Mouse (Mus musculus) urinary bladder, postnatal 4 days (tissue): Measurements from ENCODE around the gene A030014E15Rik.
"Not testable (repeated sequence)": the region's sequence is repeated elsewhere in the genome, so short reads cannot be mapped to it uniquely, and the experiment has no call there.

Experiments used
- DNase-seq, 2 experiments: peaks; one replicate each; pipeline ENCODE4 v3.0.0; 2021 to 2022; ENCODE audit warnings: low spot score in 2 of 2

The A030014E15Rik gene

DNA sequence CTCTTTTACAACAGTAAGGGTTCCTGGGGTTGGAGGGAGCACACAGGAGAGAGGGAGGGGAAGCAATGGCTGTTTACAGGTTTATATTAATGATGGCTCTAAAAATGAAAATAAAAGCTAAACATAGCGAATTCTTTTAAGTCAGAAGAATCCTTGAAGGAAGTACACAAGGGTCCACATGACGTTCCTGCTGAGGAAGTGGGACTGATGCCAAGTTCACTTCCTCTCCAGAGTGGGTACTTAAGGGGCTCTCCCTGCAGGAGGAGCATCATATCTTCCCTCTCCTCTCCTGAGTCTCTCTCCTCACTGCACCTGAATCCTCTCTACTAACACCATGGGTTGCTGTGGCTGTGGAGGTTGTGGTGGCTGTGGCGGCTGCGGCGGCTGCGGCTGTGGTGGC lies at the start of gene A030014E15Rik:
A030014E15Rik (plus strand) TSS at position 268 of the 400 bp plus-strand sequence.
- DNase-seq: no peak

DNA sequence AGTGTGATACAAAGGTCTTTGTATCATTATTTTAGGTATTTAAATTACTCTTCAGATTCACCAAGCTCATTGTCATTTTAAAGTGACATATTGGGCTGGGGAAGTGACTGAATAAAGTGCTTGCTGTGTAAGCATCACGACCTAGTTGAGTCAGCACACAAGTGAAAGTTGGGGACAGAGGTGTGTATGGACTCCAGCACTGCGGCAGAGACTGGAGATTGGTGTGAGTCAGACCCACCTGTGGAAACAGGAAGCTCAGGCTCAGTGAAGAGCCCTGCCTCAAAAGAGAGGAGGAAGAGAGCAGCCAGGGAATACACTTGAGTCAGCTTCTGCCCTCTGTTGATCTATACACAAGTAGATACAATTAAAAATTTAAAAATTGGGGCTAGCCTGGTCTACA lies 45.5 kb upstream of the A030014E15Rik start:
- DNase-seq: no peak

DNA sequence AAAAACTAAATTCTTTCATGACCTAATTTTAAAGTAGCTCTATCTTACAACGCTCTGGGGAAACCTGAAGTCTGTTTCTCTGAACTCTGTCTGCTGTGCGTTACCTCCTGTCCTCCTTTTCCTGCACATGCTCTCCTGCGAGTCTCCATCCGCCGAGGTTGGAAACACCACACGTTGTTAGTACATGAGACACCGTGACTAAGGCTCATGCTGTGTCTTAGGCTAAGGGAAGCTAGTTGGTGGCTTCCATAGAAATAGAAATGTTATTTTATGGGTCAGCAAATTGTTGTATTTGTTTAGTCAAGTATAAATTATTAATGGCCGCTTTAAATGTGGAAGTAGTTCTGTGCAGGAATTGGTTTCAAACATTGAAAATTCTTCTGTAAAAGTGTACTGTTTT lies 44.5 kb upstream of the A030014E15Rik start:
- DNase-seq: no peak

DNA sequence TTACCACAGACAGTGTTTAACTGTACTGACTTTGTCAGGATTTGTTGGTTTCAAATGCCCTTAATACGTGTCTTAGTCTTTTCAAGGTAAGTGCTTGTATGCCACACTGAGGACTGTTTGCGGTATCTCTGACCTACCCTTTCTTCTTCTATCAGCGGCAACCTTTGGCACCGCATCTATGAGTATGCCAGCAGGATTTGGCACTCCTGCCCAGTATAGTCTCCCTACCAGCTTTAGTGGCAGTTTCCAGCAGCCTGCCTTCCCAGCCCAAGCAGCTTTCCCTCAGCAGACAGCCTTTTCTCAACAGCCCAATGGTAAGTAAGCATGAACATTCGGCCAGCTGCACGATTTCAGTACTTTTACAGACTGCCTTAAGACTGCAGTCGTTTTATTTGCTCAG lies 31.4 kb upstream of the A030014E15Rik start:
- no peak for DNase-seq

DNA sequence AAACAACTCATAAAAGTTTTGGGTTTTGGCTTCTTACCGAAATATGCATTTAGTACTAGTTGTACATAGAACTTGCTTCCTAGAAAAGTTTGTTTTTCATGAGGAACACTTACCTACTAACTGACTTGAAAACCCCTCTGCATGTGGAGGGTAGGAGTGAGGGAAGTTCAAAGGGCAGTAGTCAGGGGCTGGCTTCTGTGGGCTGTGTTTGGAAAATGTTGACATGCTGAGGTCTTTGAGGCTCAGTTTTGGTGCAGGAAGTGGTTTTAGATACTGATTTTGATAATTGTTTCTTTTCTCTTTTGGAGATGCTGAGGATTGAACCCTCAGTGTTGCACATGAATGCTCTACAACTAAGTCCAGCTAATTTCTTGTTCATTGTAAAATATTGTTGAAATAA lies 24.1 kb upstream of the A030014E15Rik start:
- no peak for DNase-seq

DNA sequence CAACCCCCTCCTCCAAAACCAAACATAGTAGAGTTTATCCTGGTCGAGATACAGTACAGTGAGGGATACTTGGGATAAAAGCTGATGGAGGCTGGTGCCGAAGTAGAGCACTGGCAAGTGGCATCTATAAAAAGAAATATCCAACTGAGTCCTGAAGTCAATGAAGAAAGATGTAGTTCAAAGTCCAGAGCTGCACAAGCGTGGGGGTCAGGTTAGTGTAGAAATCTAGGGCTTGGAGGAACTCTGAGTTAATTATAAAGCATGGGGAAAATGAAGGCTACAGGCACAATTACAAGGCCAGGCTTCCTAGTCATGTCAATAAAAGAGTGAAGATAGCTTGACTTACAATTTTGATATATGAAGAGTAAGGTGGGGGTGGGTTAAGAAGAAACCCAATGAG lies 23.5 kb upstream of the A030014E15Rik start:
- DNase-seq: no peak

DNA sequence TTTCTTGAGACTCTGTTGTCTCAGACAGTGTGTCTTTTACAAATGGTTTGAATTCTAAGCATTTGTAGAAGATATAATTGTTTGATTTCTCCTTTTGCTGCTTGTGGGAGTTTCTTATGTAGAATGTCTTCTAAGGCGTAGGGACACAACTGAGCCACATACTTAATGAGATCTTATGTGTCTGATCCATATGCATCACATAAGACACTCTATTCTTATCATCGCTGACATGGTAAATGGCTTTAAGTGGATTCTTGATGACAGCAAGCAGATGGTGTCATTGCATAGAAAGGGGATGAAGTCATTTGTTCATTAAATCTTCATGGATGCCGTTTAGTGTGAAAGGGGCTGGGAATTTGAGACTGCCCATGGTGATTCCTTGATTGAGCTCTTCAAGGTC lies 18.8 kb upstream of the A030014E15Rik start:
- no peak for DNase-seq

DNA sequence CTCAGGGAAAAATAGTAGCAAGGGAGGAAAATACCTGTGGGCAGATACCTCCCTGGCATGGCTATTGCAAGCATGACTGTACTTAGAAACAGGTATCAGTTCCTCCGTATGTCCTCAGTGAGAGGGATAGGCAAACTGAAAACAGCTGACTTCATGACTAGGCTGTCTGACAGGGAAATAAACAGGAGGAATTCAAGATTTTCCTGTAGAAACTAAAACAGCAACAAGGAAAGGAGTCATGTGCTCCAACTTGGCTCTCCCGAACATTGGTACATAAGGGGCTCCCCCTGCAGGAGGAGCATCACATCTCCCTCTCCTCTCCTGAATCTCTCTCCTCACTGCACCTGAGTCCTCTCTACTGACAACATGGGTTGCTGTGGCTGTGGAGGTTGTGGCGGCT lies 11.7 kb upstream of the A030014E15Rik start, which contains the start of gene A030005L19Rik:
A030005L19Rik (plus strand) TSS at position 301 of the 400 bp plus-strand sequence.
- no peak for DNase-seq

DNA sequence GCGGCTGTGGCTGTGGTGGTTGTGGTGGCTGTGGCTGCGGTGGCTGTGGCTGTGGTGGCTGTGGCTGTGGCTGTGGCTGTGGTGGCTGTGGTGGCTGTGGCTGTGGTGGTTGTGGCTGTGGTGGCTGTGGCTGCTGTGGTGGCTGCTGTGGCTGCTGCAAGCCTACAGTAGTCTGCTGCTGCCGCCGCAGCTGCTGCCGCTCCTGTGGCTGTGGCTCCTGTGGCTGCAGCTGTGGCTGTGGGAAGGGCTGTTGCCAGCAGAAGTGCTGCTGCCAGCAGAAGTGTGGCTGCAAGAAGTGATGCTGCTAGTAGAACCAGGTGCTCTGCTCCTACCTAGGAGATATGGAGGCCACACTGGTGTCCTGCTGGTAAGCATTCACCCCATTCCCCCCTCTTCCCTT lies 11.3 kb upstream of the A030014E15Rik start:
- DNase-seq: not testable (repeated sequence)

DNA sequence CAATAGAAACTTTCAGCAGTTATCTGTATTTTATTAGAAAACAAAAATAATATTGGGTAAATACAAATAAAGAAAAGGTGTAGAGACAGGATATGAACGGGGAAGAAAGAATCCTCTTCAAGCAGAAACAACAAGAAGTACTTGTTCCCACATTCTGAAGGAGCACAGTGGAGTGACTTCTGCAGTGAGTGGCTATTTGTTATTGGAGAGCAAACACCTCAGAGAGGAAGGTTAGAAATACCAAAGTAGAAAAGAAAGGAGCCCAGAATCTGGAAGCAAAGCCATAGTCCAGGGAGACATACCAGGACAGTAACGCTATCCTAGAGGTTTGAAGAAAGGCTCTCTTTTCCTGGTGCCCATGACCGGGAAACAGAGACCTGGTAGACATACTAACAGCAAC lies 5.8 kb downstream of the A030014E15Rik start:
- DNase-seq: not testable (repeated sequence)

DNA sequence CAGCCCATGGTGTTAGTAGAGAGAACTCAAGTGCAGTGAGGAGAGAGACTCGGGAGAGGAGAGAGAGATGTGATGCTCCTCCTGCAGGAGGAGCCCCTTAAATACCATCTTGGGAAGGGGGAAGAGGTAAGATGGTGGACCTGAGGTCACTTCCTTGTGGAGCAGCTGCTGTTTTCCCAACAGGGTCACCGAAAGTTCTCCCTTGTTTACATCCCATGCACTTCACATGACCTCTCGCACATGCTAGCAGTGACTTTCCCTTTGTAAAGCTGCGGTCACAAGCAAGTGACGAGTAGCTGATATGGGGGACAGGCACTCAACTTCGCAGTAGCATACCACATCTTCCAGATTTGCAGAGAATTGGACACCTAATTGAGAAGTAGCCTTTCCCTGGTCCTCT lies 6.6 kb downstream of the A030014E15Rik start, which contains the start of gene Gm6217:
Gm6217 (minus strand) TSS at position 74 of the 400 bp plus-strand sequence.
- DNase-seq: not testable (repeated sequence)

DNA sequence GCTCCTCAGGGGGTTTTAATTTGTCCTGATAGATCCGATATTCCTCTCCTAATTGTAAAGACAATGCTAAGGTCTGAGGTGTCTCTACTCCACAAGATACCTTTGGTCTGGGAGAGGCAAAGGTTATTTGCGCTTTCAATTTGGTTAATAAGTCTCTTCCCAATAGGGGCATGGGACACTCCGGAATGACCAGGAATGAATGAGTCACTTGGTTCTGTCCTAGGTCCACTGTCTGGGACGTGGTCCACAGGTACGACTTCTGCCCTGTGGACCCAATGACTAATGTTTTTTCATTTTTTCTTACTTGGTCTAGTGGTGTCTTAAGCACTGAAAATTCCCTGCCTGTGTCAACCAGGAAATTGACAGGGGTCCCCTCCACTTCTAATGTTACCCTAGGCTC lies 13.9 kb downstream of the A030014E15Rik start:
- DNase-seq: no peak

DNA sequence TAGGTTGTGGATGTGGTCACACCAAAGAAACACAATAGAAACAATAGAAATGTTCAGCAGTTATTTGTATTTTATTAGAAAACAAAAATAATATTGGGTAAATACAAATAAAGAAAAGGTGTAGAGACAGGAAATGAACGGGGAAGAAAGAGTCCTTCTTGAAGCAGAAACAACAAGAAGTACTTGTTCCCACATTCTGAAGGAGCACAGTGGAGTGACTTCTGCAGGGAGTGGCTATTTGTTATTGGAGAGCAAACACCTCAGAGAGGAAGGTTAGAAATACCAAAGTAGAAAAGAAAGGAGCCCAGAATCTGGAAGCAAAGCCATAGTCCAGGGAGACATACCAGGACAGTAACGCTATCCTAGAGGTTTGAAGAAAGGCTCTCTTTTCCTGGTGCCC lies 17.8 kb downstream of the A030014E15Rik start:
- DNase-seq: not testable (repeated sequence)

DNA sequence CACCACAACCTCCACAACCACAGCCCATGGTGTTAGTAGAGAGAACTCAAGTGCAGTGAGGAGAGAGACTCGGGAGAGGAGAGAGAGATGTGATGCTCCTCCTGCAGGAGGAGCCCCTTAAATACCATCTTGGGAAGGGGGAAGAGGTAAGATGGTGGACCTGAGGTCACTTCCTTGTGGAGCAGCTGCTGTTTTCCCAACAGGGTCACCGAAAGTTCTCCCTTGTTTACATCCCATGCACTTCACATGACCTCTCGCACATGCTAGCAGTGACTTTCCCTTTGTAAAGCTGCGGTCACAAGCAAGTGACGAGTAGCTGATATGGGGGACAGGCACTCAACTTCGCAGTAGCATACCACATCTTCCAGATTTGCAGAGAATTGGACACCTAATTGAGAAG lies 18.6 kb downstream of the A030014E15Rik start, which contains the start of gene A030003K21Rik:
A030003K21Rik (minus strand) TSS at position 94 of the 400 bp plus-strand sequence.
- not testable (repeated sequence) for DNase-seq

DNA sequence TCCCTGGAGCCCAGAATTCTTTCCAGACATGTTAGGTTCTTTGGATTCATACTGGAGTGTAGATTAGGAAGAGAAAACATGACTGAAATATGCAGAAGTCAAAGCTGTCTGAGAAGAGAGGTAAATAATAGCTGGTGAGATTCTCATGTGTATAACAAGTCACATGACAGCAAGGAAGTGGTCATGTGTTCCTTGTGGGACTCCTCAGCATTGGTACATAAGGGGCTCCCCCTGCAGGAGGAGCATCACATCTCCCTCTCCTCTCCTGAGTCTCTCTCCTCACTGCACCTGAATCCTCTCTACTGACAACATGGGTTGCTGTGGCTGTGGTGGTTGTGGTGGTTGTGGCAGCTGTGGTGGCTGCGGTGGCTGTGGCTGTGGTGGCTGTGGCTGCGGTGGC lies 21.3 kb downstream of the A030014E15Rik start:
- DNase-seq: not testable (repeated sequence)

DNA sequence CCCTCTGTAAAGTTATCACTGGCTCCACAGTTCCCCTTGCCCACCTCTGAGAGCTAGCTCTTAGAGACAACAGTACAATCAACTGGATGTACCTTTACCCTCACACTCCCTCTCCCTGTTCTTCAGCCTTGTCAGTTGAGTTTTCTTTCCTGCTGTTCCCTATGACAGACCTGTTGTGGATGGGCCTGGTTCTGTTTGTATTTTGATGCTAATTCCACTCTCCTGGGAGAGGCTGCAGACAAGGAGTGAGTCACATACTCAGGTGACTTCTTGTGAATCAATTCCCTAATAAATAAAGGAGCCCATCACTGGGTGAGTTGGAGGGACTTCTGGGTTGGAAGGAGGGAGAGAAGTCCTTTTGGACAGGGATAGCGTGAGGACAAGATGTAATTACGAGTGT lies 23.9 kb downstream of the A030014E15Rik start:
- no peak for DNase-seq

DNA sequence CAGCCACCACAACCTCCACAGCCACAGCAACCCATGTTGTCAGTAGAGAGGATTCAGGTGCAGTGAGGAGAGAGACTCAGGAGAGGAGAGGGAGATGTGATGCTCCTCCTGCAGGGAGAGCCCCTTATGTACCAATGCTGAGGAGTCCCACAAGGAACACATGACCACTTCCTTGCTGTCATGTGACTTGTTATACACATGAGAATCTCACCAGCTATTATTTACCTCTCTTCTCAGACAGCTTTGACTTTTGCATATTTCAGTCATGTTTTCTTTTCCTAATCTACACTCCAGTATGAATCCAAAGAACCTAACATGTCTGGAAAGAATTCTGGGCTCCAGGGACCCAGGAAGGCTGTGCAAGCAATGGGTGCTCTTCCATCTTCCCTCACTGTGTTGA lies 31.2 kb downstream of the A030014E15Rik start, which contains the start of gene Gm7544:
Gm7544 (minus strand) TSS at position 101 of the 400 bp plus-strand sequence.
- DNase-seq: not testable (repeated sequence)

DNA sequence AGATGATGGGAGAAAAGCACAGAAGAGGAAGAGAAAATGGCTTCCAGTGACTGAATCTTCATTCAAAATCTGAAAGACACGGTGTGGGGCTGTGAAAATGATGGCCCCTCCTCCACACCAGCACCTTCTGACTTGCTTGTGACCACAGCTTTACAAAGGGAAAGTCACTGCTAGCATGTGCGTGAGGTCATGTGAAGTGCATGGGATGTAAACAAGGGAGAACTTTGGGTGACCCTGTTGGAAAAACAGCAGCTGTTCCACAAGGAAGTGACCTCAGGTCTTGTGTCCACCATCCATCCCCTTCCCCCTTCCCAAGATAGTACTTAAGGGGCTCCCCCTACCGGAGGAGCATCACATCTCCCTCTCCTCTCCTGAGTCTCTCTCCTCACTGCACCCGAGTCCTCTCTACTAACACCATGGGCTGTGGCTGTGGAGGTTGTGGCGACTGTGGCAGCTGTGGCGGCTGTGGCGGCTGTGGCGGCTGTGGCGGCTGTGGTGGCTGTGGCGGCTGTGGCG lies 35.2 kb downstream of the A030014E15Rik start, which contains the start of gene Gm47955:
Gm47955 (plus strand) TSS at position 417 of the 516 bp plus-strand sequence.
- no peak for DNase-seq

DNA sequence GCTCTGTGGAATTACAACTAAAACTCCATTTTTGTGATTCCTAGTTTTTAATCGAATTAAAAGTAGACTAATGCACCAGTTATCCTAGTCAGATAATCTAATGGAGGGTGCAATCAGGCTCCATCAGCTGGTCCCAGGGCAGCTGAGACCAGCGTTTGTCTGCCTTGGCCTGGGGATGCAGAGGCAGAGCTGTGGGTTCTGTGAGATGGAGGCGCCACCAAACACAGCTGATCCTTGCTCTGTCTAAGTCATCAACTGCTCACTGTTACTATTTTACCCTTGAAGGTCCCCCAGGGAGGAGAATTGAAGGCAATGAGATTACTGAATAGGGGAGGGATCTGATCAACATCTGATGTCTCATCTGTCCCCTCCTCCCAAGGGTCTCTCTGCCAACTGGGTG lies 41.7 kb downstream of the A030014E15Rik start:
- DNase-seq: no peak

DNA sequence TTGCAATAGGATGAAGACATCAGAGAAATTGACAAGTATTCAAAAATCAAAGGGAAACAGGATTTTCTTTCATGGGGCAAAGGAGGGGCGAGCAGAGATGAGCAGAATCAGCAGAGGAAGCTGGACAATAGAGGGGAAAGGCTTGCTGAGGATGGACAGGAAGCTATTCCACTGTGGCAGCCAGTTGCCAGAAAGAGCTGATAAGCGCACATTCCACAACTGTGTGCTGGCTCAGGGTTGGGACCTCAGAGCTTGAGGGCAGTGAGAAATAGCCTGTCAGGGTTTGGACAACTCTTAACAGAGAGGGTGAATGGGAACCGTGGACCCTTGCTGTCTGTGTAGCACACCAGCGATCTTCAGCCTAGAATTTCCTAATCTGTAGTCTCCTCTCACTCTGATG lies 47.3 kb downstream of the A030014E15Rik start:
- DNase-seq: no peak

DNA sequence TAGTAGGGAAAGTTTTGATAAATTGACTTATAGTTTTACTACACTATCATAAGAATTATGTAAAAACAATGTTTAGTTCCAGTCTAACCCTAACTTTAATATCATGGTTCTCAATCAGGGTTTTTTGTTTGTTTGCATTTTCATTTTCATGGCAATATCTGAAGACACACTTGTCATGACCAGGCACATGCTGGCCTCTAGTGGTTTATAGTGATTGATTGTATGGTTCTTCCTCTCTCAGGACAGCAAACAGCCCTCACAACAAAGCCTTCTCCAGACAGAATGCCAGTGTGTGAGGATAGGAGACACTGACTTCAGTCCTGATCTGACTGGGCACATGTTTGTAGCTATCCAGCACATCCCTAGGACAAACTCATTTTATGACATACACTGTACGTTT lies 48.5 kb downstream of the A030014E15Rik start:
- DNase-seq: no peak

DNA sequence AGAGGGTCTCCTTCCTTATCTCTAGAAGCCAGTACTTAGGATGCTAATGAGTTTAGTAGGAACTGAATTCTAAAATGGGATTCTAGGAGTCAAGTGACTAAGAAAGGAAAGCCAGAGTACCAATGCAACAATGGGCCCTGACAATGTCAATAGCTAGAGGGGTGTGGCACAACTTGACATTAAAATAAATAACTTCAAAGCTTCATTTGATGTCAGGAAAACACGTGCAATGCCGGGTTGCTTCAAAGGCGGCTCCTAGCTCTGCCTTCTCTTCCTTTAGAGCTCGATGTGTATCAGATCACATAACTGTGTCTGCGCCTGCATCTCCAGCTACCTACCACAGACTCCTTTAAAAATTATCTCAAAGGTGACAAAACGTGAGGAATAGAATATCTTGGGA lies 49.2 kb downstream of the A030014E15Rik start:
- DNase-seq: no peak

DNA sequence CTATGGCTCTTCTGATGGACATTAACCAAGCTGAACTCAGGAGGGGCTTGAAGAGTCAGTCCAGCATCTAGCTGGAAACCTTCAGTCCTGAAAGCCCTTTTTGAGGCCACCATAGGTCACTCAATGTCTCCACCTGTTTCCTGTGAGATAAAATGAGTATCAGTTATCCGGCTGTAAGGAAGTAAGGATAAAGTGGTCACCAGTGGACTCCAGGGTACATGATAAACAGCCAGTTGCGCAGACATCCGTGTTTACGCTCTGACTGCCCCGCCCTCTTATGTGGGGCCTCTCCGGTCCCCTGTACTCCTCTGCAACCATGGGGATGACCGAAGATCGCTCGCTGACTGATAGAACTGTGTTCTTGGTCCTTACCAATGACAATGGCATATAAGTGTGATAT lies 49.6 kb downstream of the A030014E15Rik start:
- no peak for DNase-seq
